Mouse (Mus musculus) cortical plate, adult 2 months (tissue): Measurements from ENCODE around the gene Commd6.

Source experiments
- CTCF ChIP-seq: fragments of 200-500 bp; IDR thresholded peaks from 2 replicates; pipeline ENCODE4 v1.5.1; 2011; ENCODE audit warnings: mild to moderate bottlenecking, control low read depth, low read length; ENCODE audit not compliant: insufficient read depth; ENCODE audit errors: extremely low read depth
- POLR2A ChIP-seq: fragments of 200-500 bp; IDR thresholded peaks from 2 replicates; pipeline ENCODE4 v1.6.1; 2011; ENCODE audit warnings: mild to moderate bottlenecking, low read length, control low read depth; ENCODE audit not compliant: insufficient read depth; ENCODE audit errors: extremely low read depth

GRCm38 (mm10) chr14:101594001-101594400 is 46.5 kb downstream of the Commd6 start:
- TF ChIP-seq CTCF (no peak), POLR2A (no peak)
